Mouse (Mus musculus): ENCODE data around the gene Tmem251.

Tmem251 gene

DNA sequence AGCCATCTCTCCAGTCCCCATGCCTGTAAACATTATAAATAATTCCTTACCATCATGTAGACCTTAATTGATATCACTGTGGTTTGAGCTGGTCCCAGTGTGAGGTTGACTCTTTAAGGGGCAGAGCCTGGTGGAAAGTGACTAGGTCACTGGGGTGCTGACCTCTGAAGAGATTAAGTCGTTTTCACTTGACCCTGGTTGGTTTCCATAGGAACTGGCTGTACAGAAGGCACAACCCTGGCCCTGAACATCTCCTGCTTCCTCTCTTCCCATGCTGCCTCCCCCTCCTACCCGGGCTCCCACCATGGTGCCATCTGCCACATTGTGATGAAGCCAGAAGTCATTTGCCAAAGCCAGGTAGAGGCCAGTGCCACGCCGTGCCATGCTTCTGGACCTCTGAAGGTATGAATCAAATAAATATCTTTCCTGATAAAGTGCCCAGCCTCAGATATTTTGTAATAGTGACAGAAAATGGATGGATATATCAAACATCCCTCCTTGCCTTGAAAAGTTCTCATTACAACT, 32.6 kb upstream of the Tmem251 start:
- no peak for DNase-seq

DNA sequence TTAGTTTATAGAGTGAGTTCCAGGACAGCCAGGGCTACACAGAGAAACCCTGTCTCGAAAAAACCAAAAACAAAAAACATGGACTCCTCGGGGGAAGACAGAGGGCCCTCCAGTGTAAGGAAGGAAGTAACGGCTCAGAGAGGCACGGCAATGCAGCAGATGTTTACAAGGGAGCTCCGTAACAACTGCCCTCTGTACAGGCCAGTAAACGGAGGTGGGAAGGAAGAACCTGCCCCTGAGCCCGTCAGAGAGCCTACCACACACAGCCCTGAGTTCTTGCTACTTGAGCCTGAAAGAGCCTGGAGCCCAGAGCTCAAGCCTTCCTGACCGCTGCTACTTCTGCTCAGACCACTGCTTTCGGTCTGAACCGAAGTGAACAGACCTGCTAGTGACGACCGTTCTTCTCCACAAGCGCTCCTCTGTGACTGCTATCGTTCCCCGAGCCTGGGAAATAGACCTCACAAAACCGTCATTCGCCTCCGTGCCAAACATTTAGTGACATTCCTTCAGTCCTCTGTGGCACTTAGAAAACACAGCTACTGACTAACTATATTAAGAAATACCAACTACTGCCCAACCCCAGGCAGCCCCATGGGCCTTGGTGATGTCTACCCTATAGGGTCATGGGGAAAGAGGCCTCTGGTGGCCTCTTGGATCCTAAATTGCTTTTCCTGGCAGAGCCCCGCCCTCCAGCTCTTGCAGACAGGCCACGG, 30.3 kb upstream of the Tmem251 start:
- DNase-seq: no peak

- no peak for DNase-seq
These were observed 29.4 kb upstream of the Tmem251 start for GRCm38 (mm10) chr12:102714116-102714515.

- DNase-seq: no peak
These were observed 28.7 kb upstream of the Tmem251 start for GRCm38 (mm10) chr12:102714654-102715395.

GRCm38 (mm10) chr12:102719552-102720315, 23.8 kb upstream of the Tmem251 start:
- peak in 1 of 2 experiments; percentile 54 for DNase-seq

DNA sequence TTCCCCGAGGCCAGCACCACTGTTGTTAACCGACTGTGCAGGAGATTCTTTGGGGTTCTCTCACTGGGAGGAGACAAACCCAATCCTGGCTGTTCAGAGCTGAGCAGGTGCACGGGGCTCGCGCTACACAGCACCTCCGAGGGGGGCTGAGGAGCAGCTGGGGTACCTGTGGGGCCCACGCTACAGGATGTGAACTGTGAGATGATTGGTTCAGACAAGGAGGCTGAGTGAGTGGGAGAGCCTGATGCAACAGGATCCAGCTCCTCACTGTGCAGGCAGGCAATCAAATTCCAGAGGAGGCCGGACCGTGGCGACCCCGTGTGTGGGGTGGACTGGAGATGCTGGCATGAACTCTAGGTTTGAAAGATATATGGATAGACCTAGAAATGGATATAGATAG, 21.1 kb upstream of the Tmem251 start:
- no peak for DNase-seq

DNA sequence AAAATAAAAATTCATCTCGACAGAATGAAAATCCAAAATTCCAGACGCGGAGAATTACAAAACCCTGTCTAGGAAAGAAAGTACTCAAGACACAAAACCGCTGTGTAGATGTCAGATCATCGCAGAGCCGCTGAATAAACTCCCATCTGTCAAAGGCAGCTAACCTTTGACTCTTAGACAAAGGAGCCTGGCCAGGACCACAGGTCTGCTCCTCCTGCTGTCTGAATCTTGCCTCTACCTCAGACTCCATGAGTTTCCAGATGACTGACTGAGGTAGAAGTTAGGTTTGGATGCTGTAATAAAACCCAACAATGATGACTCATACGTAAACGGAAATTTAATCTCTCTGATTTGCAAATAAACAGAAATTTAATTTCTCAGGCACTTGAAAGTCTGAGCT, 20.6 kb upstream of the Tmem251 start:
- no peak for DNase-seq

DNA sequence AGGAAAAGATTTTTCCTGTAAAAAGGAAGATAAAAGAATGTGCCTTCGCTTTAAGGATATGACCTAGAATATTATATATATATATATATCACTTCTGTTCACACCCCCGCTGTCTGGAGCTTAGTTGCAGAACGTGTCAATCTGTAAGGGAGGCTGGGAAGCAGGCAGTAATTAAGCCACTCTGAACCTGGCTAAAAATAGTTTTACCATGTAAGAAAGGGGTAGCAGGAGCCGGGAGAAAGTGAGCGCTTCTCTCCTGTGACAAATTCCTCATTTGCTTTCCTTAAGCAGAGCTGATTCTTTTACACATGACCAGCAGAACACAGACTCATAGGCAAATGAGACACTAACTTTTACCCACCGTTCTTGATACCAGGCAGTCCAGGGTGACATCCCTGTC, 19.7 kb upstream of the Tmem251 start:
- DNase-seq: no peak

- no peak for DNase-seq
These were observed 18.4 kb upstream of the Tmem251 start for GRCm38 (mm10) chr12:102725146-102725545.

DNA sequence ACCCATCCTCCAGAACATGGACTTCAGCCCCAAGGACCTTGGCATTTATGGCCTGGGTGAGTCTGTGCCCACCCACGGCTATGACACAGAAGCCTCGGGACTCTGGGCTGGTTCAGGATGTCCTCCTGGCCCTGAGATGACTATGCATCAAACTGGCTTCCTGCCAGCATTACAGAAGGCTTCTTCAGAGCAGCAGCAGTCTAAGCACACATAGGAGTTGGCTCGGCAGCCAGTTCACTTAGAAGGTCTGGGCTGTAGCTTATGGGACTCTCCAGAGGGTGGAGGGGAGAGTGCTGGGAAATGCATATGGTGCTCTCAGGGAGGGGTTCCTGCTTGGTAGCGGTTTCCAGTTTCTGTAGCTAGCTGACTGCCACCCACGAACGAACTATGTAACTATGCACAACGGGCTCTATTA, 17.8 kb upstream of the Tmem251 start:
- DNase-seq: no peak

- peak; percentile 75 to 79 for DNase-seq
These were observed 13.4 kb upstream of the Tmem251 start for GRCm38 (mm10) chr12:102729855-102730797.

GRCm38 (mm10) chr12:102730798-102731619, 12.6 kb upstream of the Tmem251 start:
- DNase-seq: no peak

- DNase-seq: peak; percentile 66 to 77
These were observed 10.2 kb upstream of the Tmem251 start for GRCm38 (mm10) chr12:102733381-102733780.

GRCm38 (mm10) chr12:102739096-102739495, 4.5 kb upstream of the Tmem251 start:
- no peak for DNase-seq

DNA sequence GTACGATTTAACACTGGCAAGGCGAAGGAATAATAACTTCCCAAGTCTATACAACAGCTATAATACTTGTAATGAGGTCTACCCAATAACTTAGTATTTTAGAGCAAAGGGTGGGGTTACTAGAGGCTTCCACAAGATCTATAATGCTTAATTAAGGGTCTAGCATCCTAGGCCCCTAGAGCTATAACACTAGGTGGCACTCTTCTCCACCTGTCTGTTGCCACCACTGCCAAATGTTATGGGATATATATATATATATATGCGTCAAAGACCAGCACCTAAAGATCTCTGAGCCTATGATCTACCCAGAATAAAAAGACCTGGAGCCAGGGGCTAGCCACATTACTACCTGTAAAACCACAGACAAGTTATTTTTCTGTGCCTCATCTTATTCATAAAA, 3.3 kb upstream of the Tmem251 start:
- no peak for DNase-seq

DNA sequence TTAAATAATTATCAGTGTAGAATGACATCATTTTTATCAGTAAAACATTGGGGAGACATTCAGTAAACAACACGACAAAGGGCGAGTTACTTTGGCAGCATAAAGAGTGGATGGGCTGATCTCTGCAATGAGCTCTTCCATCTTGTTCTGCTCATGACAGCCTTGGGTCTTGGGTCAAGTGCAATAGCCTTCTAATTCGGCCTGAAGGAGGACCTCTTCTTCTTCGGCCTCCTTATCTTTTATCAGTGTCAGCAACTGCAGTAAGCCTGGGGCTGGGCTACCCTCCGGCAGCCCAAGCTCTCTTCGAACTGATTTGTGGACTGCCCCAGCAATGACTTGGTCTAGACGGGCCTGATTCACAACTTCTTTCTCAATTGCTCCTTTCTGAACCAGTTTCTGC, 1.5 kb upstream of the Tmem251 start:
- DNase-seq: no peak

GRCm38 (mm10) chr12:102743036-102743588, 450 bp upstream of the Tmem251 start:
- no peak for DNase-seq

- peak in 1 of 2 experiments; percentile 29 for DNase-seq
These were observed 1.3 kb downstream of the Tmem251 start for GRCm38 (mm10) chr12:102744839-102745238.

DNA sequence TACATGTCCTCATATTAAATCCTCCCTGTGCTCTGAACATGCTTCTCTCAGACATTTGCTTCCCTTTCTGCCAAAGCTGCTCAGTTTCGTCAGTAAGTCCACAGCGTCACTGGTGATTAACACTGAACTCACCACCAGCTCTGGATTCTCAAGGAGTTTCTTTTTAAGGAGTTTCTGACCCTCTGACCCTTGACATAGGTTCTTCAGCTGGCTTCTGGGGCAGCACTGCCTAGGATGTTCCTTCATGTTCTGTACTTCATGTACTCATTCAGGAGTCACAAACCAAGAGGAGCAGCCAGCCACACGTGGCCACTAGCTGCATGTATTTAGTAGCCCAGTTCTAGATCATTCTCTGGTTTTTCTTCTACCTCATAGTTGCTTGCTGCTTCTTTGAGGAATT, 4.7 kb downstream of the Tmem251 start:
- no peak for DNase-seq

DNA sequence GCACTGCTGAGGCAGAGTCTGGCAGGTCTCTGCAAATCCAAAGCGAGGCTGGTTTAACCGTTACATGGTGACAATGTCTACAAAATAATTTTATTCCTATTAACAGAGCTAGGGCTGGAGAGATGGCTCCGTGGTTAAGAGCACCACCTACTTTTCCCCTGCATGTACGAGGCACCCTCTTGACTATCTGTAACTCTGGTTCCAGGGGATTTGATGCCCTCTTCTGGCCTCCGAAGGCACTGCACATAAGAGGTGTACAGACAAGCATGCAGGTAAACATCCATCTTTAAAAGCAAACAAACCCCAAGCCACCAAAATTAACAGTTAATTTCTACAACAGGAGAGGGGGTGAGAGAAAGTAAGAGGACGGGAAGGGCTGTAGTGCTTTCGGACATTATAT, 12.7 kb downstream of the Tmem251 start:
- DNase-seq: peak; percentile 36 to 64

All from lung, postnatal 4 days (tissue).